Mouse (Mus musculus) lung, embryonic 15.5 days (tissue): ENCODE measurements around the gene Hspb2. TPM values are rescaled to one million over a fixed set of nuclear protein-coding genes. Genes with fewer than 3 reads are reported as not detected.

Source experiments
- polyA plus RNA-seq: library from polyadenylated mRNA; unstranded; fragments of >200 nt; fragmentation: Nextera tagmentation; extraction: Ambion mirVana; gene quantifications from 2 replicates; pipeline ENCODE4 v1.2.1, GENCODE M21; 2015

Gene Hspb2
- polyA plus RNA-seq, 1 experiment from 2014 or later: 16.4 TPM

Other genes with a start within 250 kb of the Hspb2 start
- gene Pts, start 223.6 kb downstream of the Hspb2 start, polyA plus RNA-seq: 70.4 and 71.2 TPM in 2 replicates
- gene Il18, start 197.5 kb downstream of the Hspb2 start, polyA plus RNA-seq: 5.6 and 6.5 TPM in 2 replicates
- gene Bco2, start 197.2 kb downstream of the Hspb2 start, polyA plus RNA-seq: 0.13 and 0.20 TPM in 2 replicates
- not detected in 2 replicates for gene Tex12, start 191.0 kb downstream of the Hspb2 start, polyA plus RNA-seq
- 305 and 310 TPM in 2 replicates for gene Sdhd, start 148.5 kb downstream of the Hspb2 start, polyA plus RNA-seq
- gene Timm8b, start 148.4 kb downstream of the Hspb2 start, polyA plus RNA-seq: 176 and 188 TPM in 2 replicates
- gene Pih1d2, start 135.0 kb downstream of the Hspb2 start, polyA plus RNA-seq: 5.5 and 7.1 TPM in 2 replicates
- gene Nkapd1, start 134.9 kb downstream of the Hspb2 start, polyA plus RNA-seq: 19.1 and 21.6 TPM in 2 replicates
- 42.4 and 42.5 TPM in 2 replicates for gene Dlat, start 92.6 kb downstream of the Hspb2 start, polyA plus RNA-seq
- gene Dixdc1, start 12.8 kb downstream of the Hspb2 start, polyA plus RNA-seq: 7.4 and 7.8 TPM in 2 replicates
- gene 2310030G06Rik, start 5.8 kb downstream of the Hspb2 start, polyA plus RNA-seq: 13.2 and 16.2 TPM in 2 replicates
- 111 and 131 TPM in 2 replicates for gene Cryab, start 1.0 kb downstream of the Hspb2 start, polyA plus RNA-seq
- gene Fdxacb1, start 15.9 kb upstream of the Hspb2 start, polyA plus RNA-seq: 11.3 and 12.2 TPM in 2 replicates
- 38.9 and 39.5 TPM in 2 replicates for gene Alg9, start 22.7 kb upstream of the Hspb2 start, polyA plus RNA-seq
- gene 1110032A03Rik, start 23.2 kb upstream of the Hspb2 start, polyA plus RNA-seq: 31.7 and 35.8 TPM in 2 replicates
- 62.1 and 66.1 TPM in 2 replicates for gene Ppp2r1b, start 92.9 kb upstream of the Hspb2 start, polyA plus RNA-seq